Mouse (Mus musculus): ENCODE measurements around the gene Herpud1. TPM values are rescaled to one million over a fixed set of nuclear protein-coding genes. Genes with fewer than 3 reads are reported as not detected.

Gene Herpud1
- polyA plus RNA-seq, 1 experiment: 417 TPM

DNA sequence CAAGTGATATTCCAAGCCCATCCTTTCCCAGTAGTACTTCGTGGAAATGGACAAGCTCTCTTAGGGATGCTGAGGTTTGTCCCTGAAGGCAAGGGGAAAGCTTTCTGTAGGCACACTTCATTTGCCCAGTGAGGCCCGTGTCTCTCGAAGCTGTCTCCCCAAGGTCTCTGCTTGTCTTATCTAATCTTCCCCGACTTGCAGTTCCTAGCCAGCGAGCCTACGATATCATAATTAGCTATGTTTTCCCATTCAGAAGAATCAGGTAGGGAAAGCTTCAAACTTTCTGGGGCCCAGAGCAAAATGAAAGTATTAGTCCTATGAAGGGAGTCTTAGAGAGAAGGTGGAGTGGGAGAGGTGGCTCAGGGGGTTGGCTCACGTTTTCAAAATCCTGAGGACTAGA is 2.1 kb upstream of the Herpud1 start:
- 93% methylated on average over 7 of the region's 7 CpGs for WGBS
- no peak for TF ChIP-seq CTCF (conservative IDR thresholded peaks at IDR 0.05; ENCODE audit: insufficient read depth, insufficient read length, low read depth, low read length)
- TF ChIP-seq POLR2A (IDR thresholded peaks at IDR 0.05; ENCODE audit: low read depth, low read length): no peak
- Histone ChIP-seq H3K4me1 (ENCODE audit: control insufficient read depth, insufficient read depth, low read length) (peaks cover 11% of the 10 kb centered on the region; the same call in 1 of the 2 replicates), H3K4me3 (ENCODE audit: insufficient read depth, low read depth, low read length) (no peak overlapping the region), H3K27ac (ENCODE audit: insufficient read depth, low read depth, low read length) (no peak overlapping the region), H3K36me3 (ENCODE audit: control insufficient read depth, insufficient read depth, low read length) (no peaks in the 10 kb centered on the region; the same call in 1 of the 2 replicates), H3K27me3 (replicated peaks; ENCODE audit: control insufficient read depth, insufficient read depth, low read length) (no peaks in the 10 kb centered on the region)
- DNase-seq: no peak

DNA sequence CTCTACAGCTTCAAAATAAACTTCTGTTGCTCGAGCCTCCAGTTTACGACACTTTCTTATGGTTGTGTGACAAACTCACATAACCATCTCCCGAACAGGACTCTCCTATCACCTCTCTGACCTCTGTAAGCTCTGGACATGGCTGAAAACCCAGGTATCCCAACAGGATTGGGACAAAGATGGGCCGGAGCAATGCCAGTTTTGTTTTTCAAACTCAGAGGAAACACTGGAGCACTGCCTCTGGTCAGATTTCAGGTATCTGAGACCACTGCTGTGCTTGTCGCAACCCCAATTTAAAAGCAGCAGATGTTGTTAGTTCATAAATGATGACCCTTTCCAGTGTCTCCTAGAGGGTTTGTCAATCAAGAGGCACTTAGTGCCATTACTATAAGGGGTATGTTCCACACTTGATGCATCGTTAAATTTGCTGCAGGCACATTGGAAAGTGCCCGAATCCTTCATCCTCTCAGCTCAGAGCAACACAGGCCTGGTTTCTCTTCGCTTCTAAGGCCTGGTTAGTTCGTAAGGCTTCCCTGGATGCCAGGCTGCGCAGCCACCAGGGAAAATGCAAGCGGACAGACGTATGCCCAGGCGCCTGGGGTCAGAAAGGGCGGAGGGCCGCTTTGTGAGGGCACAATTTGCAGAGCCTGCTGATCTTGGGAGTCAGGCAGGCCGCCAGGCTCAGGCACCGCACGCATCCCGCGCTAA is 578 bp upstream of the Herpud1 start:
- 20% methylated on average over 20 of the region's 20 CpGs for WGBS

DNA sequence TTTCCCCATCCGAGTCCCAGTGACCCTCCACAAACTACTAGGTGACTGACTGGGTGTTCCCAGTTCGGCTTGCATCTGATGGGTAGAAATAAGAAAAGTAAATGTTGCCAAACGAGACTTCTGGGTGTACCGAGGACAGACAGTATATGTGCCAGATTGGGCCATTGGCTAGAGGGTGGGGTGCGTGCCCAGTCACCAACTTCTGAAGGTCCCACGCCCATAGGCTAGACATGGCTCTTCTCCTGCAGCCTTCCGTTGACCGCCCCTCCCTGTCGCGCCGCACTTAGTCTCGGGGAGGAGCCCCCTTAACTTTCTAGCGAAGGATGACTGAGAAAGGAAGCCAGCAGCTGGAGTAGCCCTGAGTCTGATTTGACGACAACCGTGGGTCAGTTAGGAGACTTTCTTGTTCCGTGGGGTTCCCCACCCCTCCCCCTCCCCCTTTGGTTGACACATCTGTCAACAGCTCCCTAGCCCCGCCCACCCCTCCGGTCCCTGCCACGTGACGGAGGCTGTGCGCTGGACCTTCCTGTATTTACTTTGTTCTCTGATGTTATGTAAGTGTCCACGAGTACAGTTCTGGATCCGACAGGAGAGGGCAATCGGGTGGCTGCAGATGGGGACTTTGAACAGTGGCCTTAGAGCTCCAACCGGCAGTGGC is 918 bp downstream of the Herpud1 start:
- DNase-seq: peak; percentile 98
- WGBS: under 1% methylated on average over 25 of the region's 25 CpGs
- Histone ChIP-seq H3K27ac (ENCODE audit: insufficient read depth, low read depth, low read length) (peak overlapping the region; percentile 98), H3K4me3 (ENCODE audit: insufficient read depth, low read depth, low read length) (peak overlapping the region; percentile 85), H3K36me3 (ENCODE audit: control insufficient read depth, insufficient read depth, low read length) (peaks cover 23% of the 10 kb centered on the region), H3K27me3 (replicated peaks; ENCODE audit: control insufficient read depth, insufficient read depth, low read length) (no peaks in the 10 kb centered on the region), H3K4me1 (ENCODE audit: control insufficient read depth, insufficient read depth, low read length) (peaks cover 6% of the 10 kb centered on the region; the same call in 1 of the 2 replicates)
- TF ChIP-seq POLR2A (IDR thresholded peaks at IDR 0.05; ENCODE audit: low read depth, low read length) (peak; percentile 10), CTCF (conservative IDR thresholded peaks at IDR 0.05; ENCODE audit: insufficient read depth, insufficient read length, low read depth, low read length) (no peak)

More for the DNA sequence above, 578 bp upstream of the Herpud1 start:
- peak; percentile 36 for DNase-seq
- peaks cover 6% of the 10 kb centered on the region; the same call in 1 of the 2 replicates for H3K4me1 ChIP-seq (ENCODE audit: control insufficient read depth, insufficient read depth, low read length)
- peaks cover 9% of the 10 kb centered on the region for H3K36me3 ChIP-seq (ENCODE audit: control insufficient read depth, insufficient read depth, low read length)
- H3K4me3 ChIP-seq (ENCODE audit: insufficient read depth, low read depth, low read length): peak overlapping the region; percentile 62
- H3K27ac ChIP-seq (ENCODE audit: insufficient read depth, low read depth, low read length): peak overlapping the region; percentile 93
- no peak for TF ChIP-seq POLR2A (IDR thresholded peaks at IDR 0.05; ENCODE audit: low read depth, low read length)
- H3K27me3 ChIP-seq (replicated peaks; ENCODE audit: control insufficient read depth, insufficient read depth, low read length): no peaks in the 10 kb centered on the region

DNA sequence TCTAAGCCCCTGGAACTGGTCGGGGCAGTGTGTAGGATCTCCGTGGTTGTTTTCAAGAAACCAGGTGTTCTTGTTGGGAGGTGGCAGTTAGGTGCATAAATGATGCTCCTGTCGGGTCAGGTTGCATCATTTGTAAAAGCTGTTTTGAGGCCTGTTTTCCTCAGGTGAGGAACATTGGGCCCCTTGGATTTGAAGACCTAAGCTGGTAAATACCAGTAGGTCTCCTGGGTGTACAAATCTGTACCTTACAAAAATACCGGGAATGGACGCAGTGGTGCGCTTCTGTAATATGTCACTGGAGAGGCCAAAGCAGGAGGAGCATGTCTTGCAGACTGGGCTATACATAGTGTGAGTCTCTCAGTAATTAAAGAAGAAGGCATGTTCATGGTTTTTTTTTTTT is 1.5 kb downstream of the Herpud1 start:
- H3K4me1 ChIP-seq (ENCODE audit: control insufficient read depth, insufficient read depth, low read length): peaks cover 6% of the 10 kb centered on the region; the same call in 1 of the 2 replicates
- TF ChIP-seq CTCF (conservative IDR thresholded peaks at IDR 0.05; ENCODE audit: insufficient read depth, insufficient read length, low read depth, low read length): no peak
- TF ChIP-seq POLR2A (IDR thresholded peaks at IDR 0.05; ENCODE audit: low read depth, low read length): no peak
- DNase-seq: no peak
- WGBS: 7% methylated on average over 6 of the region's 6 CpGs
- peak overlapping the region; percentile 85 for H3K4me3 ChIP-seq (ENCODE audit: insufficient read depth, low read depth, low read length)
- H3K36me3 ChIP-seq (ENCODE audit: control insufficient read depth, insufficient read depth, low read length): peaks cover 28% of the 10 kb centered on the region
- peak overlapping the region; percentile 94 for H3K27ac ChIP-seq (ENCODE audit: insufficient read depth, low read depth, low read length)
- H3K27me3 ChIP-seq (replicated peaks; ENCODE audit: control insufficient read depth, insufficient read depth, low read length): no peaks in the 10 kb centered on the region

DNA sequence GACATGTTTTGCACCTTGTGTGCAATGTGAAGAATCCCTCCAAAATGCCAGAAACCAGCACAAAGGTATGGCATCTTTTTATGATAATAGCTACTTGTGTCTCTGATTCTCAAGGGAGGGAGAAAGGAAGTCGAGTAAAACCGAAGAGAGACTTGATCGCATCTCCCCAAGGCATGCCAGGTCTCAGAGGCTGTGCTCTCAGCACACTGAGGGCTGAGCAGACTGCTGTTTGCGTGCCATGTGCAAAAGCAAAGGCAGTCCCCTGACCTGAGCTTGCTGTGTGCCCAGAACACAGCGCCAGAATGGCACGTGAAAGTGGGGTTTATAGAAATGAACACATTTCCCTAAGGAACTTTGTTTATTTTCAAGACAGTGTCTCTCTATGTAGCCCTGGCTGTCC is 3.3 kb downstream of the Herpud1 start:
- no peaks in the 10 kb centered on the region for H3K27me3 ChIP-seq (replicated peaks; ENCODE audit: control insufficient read depth, insufficient read depth, low read length)
- no peak for DNase-seq
- no peak for TF ChIP-seq POLR2A (IDR thresholded peaks at IDR 0.05; ENCODE audit: low read depth, low read length)
- no peak for TF ChIP-seq CTCF (conservative IDR thresholded peaks at IDR 0.05; ENCODE audit: insufficient read depth, insufficient read length, low read depth, low read length)
- peaks cover 6% of the 10 kb centered on the region; the same call in 1 of the 2 replicates for H3K4me1 ChIP-seq (ENCODE audit: control insufficient read depth, insufficient read depth, low read length)
- WGBS: 79% methylated on average over 6 of the region's 6 CpGs
- H3K36me3 ChIP-seq (ENCODE audit: control insufficient read depth, insufficient read depth, low read length): peaks cover 37% of the 10 kb centered on the region
- H3K27ac ChIP-seq (ENCODE audit: insufficient read depth, low read depth, low read length): no peak overlapping the region
- no peak overlapping the region for H3K4me3 ChIP-seq (ENCODE audit: insufficient read depth, low read depth, low read length)

DNA sequence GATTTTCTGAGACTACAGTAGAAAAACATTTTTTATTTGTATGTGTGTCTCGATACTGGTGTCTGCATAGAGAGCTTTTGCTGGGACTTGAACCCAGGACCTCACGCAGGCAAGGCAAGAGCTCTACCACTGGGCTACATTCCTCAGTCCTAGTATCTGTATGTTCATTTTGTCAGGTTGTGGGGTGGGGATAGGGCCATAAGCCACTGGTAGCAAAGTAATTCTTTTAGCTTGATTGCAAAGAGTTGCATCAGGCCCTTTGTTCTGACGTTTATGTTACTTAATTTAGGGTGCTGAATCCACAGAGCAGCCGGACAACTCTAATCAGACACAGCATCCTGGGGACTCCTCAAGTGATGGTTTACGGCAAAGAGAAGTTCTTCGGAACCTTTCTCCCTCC is 4.2 kb downstream of the Herpud1 start:
- H3K27ac ChIP-seq (ENCODE audit: insufficient read depth, low read depth, low read length): no peak overlapping the region
- TF ChIP-seq POLR2A (IDR thresholded peaks at IDR 0.05; ENCODE audit: low read depth, low read length): no peak
- TF ChIP-seq CTCF (conservative IDR thresholded peaks at IDR 0.05; ENCODE audit: insufficient read depth, insufficient read length, low read depth, low read length): no peak

DNA sequence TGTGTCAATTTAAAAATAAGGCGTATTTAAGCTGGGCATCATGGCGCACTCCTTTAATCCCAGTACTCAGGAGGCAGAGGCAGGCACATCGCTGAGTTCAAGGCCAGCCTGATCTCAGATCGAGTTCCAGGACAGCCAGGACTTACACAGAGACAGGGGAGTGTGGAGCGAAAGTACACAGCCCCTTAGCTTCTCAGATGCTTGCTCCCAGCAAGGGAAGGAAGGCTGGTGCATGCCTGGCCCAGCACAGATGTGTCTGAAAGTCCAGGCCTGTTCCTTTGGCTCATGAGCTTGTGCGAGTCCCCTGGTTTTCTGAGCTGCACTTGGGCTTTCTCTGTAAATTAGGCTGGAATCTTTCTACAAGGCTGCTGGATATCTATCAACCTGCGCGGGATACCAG is 4.7 kb downstream of the Herpud1 start:
- Histone ChIP-seq H3K27ac (ENCODE audit: insufficient read depth, low read depth, low read length) (no peak overlapping the region), H3K4me3 (ENCODE audit: insufficient read depth, low read depth, low read length) (no peak overlapping the region), H3K36me3 (ENCODE audit: control insufficient read depth, insufficient read depth, low read length) (peaks cover 45% of the 10 kb centered on the region), H3K27me3 (replicated peaks; ENCODE audit: control insufficient read depth, insufficient read depth, low read length) (no peaks in the 10 kb centered on the region), H3K4me1 (ENCODE audit: control insufficient read depth, insufficient read depth, low read length) (peaks cover 3% of the 10 kb centered on the region; the same call in 1 of the 2 replicates)
- 95% methylated on average over 8 of the region's 8 CpGs for WGBS
- TF ChIP-seq CTCF (conservative IDR thresholded peaks at IDR 0.05; ENCODE audit: insufficient read depth, insufficient read length, low read depth, low read length) (no peak), POLR2A (IDR thresholded peaks at IDR 0.05; ENCODE audit: low read depth, low read length) (no peak)
- DNase-seq: no peak

More for the DNA sequence above, 4.2 kb downstream of the Herpud1 start:
- 93% methylated on average over 6 of the region's 6 CpGs for WGBS
- H3K27me3 ChIP-seq (replicated peaks; ENCODE audit: control insufficient read depth, insufficient read depth, low read length): no peaks in the 10 kb centered on the region
- H3K4me1 ChIP-seq (ENCODE audit: control insufficient read depth, insufficient read depth, low read length): peaks cover 5% of the 10 kb centered on the region; the same call in 1 of the 2 replicates
- peaks cover 42% of the 10 kb centered on the region for H3K36me3 ChIP-seq (ENCODE audit: control insufficient read depth, insufficient read depth, low read length)
- no peak overlapping the region for H3K4me3 ChIP-seq (ENCODE audit: insufficient read depth, low read depth, low read length)
- no peak for DNase-seq
